Mouse (Mus musculus): Measurements from ENCODE around the gene Qrich2.

GRCm38 (mm10) chr11:116442867-116443177, 23.2 kb downstream of the Qrich2 start:
- no peak for TF ChIP-seq CTCF (IDR thresholded peaks at IDR 0.05; ENCODE audit: low read depth)
- no peak for TF ChIP-seq EP300 (optimal IDR thresholded peaks at IDR 0.05)

Data from stomach, postnatal 0 days (tissue).